Mouse (Mus musculus) thymus, adult 2 months (tissue): ENCODE data around the gene Sema7a.

ENCODE experiments used
- CTCF ChIP-seq: fragments of 200-500 bp; IDR thresholded peaks from 2 replicates; pipeline ENCODE4 v1.5.1; 2012; ENCODE audit warnings: mild to moderate bottlenecking, control low read depth, low read length, moderate library complexity, borderline replicate concordance; ENCODE audit not compliant: control insufficient read depth, poor library complexity, insufficient read depth; ENCODE audit errors: extremely low read depth
- POLR2A ChIP-seq: fragments of 200-500 bp; IDR thresholded peaks from 2 replicates; pipeline ENCODE4 v1.6.1; 2012; ENCODE audit warnings: mild to moderate bottlenecking, low read length, control low read depth, moderate library complexity; ENCODE audit not compliant: control insufficient read depth, poor library complexity, insufficient read depth; ENCODE audit errors: extremely low read depth

GRCm38 (mm10) chr9:57949102-57949704 is 9.3 kb downstream of the Sema7a start:
- TF ChIP-seq CTCF (no peak), POLR2A (no peak)
